Mouse (Mus musculus): ENCODE measurements around the gene Hsd17b3.

The Hsd17b3 gene

DNA sequence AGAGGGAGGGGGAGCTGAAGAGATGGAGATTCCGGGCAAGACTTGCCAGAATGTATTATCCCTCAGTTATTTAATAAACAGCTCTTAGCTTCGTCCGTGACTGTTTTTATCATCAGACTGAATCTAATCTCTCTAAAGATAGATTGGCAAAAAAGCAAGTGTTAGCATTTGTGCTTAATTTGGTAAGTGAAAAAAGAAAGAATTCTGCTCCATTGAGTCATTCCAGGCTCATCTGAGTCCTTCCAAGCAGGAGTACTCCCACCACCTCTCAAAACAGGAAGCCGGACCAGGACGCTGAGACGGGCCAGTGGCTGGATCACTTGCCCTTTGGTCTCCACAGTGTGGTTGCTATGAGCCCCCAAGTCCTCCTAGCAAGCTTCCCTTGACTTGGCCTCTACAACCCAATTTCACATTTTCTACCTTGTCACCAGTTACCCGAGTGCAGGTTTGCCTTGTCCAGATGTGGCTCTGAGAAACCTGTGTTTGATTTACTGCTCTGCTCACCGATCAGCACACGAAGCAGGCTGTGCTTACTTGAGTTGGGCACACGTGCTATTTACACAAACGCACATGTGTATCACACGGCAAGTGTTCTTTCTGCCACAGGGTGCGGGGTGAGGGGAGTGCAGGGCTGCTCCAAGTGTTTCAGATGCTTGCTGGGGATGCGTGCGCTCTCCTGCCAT lies 66.1 kb downstream of the Hsd17b3 start:
- no peak for DNase-seq (ENCODE audit: low read depth, low spot score)

DNA sequence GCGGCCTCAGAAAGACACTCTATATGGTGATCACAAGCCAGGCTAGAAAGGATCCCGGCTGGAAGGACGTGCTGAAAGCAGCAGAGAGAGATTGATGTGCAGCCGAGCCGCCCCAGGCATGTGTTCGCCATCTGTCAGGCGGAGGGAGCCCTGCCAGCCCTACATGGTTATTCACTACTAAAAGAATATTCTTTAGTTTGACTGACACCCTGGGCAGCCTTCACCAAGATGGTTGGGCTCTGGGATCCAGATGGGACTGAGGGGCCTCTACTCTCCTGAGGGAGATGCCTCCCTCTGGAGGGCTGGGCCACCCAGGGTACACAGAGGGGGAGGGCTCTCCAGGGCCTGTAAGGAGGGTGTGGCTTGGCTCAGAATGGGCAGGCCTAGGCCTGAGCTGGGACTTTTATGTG lies 68.1 kb downstream of the Hsd17b3 start:
- DNase-seq (ENCODE audit: low read depth, low spot score): peak; percentile 62

DNA sequence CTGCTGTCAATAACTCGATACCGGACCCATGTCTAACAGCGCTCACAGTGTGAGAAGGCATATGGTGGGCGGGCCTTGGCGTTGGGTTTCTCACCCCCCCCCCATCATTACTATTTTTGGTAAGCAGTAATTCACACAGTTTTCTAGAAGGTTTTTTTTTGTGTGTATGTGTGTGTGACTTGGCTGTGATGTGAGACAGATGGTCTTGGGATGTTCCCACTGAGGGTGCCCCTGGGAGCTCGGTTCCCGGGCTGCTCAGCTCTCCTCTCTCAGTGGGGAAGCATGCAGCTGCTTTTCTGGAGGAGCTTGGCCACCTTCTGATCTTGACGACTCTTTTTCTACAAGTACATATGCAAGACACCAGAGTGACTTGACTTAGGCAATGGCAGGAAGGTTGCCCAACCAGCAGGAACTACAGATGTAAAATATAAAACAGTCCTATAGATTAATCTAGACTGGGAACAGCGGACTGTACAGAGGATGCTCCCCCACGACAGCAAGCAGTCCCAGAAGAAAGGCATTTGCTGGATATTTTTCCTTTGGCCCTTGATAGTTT lies 70.4 kb downstream of the Hsd17b3 start:
- DNase-seq (ENCODE audit: low read depth, low spot score): no peak

DNA sequence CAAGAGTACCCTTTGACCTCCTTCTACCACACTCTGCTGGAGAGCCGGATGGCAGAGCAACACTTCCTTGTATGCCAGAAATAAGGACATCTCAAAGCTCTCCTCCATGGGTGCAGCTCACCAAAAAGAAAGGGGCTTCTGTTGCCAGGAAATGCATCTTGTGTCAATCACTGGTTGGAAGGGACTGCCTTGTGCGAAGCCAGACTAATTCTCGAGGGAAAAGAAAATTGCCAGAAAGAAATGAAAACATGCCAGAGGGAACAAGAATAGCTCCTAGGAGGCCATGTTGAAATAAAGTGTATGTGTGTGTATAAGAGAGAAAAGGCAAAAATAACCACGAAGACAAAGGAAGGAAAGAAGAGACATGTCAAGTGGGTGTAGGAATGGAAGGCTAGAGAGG lies 73.0 kb downstream of the Hsd17b3 start:
- no peak for DNase-seq (ENCODE audit: low read depth, low spot score)

DNA sequence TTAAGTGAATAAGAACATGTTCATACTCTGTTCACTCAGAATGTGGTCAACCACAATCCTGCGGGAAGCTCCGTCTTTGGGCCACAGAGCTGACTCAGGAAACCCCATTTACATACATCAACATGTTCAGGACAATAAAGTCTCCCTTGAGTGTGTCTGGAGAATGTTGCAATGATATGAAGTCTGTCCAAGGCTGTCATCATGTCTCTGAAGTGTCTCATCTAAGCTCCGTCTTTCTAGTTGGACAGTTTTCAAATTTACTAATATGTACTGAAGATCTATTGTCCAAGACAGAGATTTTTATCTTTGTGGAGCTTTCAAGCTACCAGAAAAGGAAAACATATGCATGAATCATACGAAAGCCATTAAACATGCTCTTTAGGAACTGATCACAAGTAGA lies 77.9 kb downstream of the Hsd17b3 start:
- DNase-seq (ENCODE audit: low read depth, low spot score): no peak
